Mouse (Mus musculus) testis, postnatal 10 days (tissue): ENCODE measurements around the gene Ttc34.
A peak's percentile ranks its signal among the peaks of the same experiment; 100 is the strongest.

Experiments used
- DNase-seq: peaks from one replicate; pipeline ENCODE4 v3.0.0; 2021; ENCODE audit warnings: low spot score

Gene Ttc34

GRCm38 (mm10) chr4:154897676-154898465, 60.6 kb downstream of the Ttc34 start:
- DNase-seq: no peak

GRCm38 (mm10) chr4:154898506-154899446, 61.5 kb downstream of the Ttc34 start, which contains the start of gene Fam213b:
Gene Fam213b (minus strand): TSS chr4:154899135.
- peak; percentile 83 for DNase-seq

DNA sequence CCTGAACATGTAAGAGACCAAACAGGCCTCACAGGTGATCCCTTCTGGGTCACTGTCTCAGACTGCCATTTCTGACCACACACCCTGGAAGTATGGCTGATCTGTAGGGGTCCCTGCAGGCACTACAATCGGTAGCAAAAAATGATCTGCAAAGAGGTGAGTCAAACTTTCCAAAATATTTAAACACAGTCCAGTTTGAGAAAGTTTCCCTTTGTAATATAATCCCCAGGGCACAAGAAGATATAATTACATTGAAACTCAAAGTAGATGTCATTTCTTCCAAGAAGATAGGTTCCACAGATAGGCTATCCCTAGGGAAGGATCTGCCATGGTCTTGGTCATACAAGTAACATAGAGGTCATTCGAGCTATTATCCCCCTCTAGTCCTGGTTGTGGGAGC, 65.1 kb downstream of the Ttc34 start:
- no peak for DNase-seq

DNA sequence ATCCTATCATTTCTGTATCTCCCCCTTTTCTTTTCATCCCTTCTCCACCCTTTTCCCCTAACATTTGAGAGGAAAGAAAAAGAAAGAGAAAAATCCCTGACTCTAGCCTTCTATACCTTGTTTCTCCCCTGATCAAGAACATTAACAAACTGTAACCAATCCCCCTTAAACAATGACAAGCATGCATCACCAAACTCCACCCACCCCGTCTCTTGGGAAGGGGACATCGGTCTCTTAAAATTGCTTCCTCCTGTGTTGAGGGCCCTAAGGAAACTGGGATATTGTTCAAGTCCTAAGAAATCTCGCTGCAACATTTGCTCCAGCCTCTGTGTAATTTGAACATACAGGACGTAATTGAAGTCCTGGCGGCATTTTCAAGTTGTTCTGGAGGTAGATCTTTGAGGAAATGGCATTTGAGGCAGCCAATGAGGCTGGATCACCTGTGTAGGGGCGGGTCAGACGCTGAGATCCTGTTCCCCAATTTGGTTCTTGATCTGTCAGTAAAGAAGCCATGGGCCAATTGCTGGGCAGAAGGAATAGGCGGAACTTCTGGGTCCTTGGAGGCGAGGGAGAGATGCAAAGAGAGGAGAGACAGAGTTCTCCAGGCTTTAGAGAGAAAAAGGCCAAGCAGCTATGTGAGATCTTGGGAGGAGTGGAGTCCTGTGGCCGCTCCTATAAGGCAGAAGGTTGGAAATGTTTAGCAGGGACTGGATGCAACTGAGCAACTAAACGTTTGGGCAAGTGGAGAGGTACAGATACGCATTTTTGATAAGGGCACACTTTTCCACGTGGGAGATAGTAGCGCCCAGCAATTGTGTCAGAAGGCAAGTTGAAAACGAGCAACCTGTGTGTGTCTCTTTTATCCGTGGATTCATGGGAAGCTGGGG, 67.2 kb downstream of the Ttc34 start:
- DNase-seq: peak; percentile 71

GRCm38 (mm10) chr4:154907833-154908232, 70.6 kb downstream of the Ttc34 start:
- DNase-seq: peak; percentile 85

DNA sequence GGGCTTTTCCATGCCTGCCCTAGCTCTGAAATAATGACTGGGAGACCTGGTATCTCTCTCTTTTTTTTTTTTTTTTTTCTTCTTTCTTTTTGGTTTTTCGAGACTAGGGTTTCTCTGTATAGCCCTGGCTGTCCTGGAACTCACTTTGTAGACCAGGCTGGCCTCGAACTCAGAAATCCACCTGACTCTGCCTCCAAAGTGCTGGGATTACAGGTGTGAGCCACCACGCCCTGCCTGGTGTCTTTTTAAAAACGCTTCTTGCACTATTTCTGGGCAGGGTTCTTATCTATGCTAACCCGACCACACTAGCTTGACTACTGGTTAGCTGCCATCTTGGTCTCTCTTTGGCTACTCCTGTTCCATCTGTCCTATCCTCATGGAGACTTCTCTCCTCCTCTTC, 71.2 kb downstream of the Ttc34 start:
- DNase-seq: no peak

GRCm38 (mm10) chr4:154910606-154911522, 73.6 kb downstream of the Ttc34 start:
- no peak for DNase-seq

GRCm38 (mm10) chr4:154911644-154912043, 74.4 kb downstream of the Ttc34 start:
- DNase-seq: no peak

GRCm38 (mm10) chr4:154913845-154914244, 76.6 kb downstream of the Ttc34 start:
- DNase-seq: no peak

DNA sequence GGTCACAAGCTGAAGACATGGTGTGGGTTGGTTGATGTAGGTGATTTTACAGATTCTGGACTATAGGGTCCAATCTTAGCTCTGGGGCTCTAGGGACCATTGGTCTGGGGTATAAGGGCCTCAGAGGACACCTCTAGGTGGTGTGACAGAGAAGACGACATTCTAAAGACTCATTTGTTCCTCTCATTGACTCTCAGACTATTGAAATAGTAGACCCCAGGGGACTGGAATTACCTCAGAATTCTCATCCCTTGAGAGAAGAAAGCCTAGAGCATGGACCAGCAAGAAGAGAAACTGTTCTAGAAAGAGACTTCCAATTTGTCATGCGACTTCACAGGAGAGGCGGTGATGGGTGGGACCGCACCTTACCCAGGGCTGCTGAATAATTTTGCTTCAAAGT, 77.0 kb downstream of the Ttc34 start:
- DNase-seq: no peak

DNA sequence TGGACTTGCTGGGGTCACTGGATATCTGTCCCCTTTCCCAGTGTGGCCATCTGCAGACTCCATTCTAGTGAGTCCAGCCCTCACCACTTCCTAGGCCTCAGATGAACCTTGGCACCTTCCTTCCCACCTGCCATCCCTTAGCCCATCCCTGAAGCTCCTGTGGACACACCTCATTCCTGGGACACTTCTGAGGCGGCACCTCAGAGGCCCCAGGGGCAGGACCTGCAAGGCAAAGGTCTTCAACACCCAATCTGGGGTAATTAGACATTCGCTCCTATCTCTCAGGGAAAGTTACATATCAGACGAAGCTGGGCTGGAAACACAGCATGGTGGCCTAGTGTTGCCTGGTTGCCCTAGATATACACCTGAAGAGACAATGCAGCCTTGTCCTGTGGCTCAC, 77.4 kb downstream of the Ttc34 start:
- DNase-seq: no peak

DNA sequence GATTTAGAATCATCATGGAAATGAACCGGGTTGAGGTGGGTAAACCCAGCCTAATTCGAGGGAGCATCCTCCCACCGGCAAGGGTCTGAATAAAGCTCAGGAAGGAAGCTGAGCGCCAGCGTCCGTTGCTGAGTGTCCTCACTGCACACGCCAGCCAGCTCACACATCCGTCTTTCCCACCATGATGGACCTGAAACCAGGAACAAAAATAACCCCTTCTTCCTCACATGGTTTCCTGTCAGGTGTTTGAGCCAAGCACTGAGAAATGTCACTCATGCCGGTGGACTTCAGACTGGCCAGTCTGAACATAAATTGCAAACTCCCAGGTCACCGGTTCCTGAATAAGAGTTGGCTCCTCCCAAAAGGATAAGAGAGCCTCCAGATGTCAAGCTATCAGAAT, 78.0 kb downstream of the Ttc34 start:
- no peak for DNase-seq

GRCm38 (mm10) chr4:154916662-154917061, 79.4 kb downstream of the Ttc34 start:
- DNase-seq: no peak
